Mouse (Mus musculus) forebrain, embryonic 10.5 days (tissue): ENCODE results near the gene Sept9. TPM values are rescaled to one million over a fixed set of nuclear protein-coding genes. Genes with fewer than 3 reads are reported as not detected.

Experiments used
- DNase-seq: peaks from one replicate; pipeline ENCODE4 v3.0.0-alpha.2; 2017; ENCODE audit warnings: low spot score; ENCODE audit errors: extremely low spot score
- H3K27ac ChIP-seq: fragments of 300-500 bp; sonication (generic); 2 replicates; pipeline ENCODE4 v1.5.1; 2016; ENCODE audit warnings: mild to moderate bottlenecking
- H3K27me3 ChIP-seq: fragments of 300-500 bp; sonication (generic); 2 replicates; pipeline ENCODE4 v1.6.1; 2016; ENCODE audit warnings: mild to moderate bottlenecking; ENCODE audit not compliant: poor library complexity, severe bottlenecking
- H3K36me3 ChIP-seq: fragments of 300-500 bp; sonication (generic); replicated peaks from 2 replicates; pipeline ENCODE4 v1.6.1; 2016; ENCODE audit warnings: mild to moderate bottlenecking, moderate library complexity
- H3K4me1 ChIP-seq: fragments of 300-500 bp; sonication (generic); 2 replicates; pipeline ENCODE4 v1.6.1; 2016
- H3K4me3 ChIP-seq: fragments of 300-500 bp; sonication (generic); 2 replicates; pipeline ENCODE4 v1.5.1; 2016; ENCODE audit warnings: mild to moderate bottlenecking, moderate library complexity
- H3K9me3 ChIP-seq: fragments of 300-500 bp; sonication (generic); 2 replicates; pipeline ENCODE4 v1.6.1; 2016; ENCODE audit warnings: mild to moderate bottlenecking, moderate library complexity
- WGBS: fragments of 180-500 bp; shearing (Covaris S2); methylation state at CpG from one replicate; pipeline ENCODE4 v1.1.7; 2016; 5-methylcytosine and 5-hydroxymethylcytosine counted together
- polyA plus RNA-seq: library from polyadenylated mRNA; unstranded; fragments of >200 nt; fragmentation: Nextera tagmentation; extraction: Ambion mirVana; gene quantifications from 2 replicates; pipeline ENCODE4 v1.2.1, GENCODE M21; 2016

Gene Sept9
- polyA plus RNA-seq, 1 experiment from 2014 or later: 206 TPM

DNA sequence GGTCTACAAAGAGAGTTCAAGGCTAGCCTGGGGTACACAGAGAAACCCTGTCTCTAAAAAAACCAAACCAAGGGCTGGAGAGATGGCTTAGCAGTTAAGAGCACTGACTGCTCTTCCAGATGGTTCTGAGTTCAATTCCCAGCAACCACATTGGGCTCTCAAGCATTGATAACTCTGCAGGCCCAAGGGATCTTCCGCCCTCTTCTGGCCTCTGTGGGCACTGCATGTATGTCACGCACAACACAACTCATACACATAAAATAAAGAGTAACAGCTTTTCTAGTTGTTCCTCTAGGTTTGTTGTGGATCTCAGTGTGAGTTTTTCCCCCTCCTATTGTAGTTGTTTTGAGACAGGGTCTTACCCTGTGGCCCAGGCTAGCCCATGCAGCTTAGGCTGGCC, 192.8 kb downstream of the Sept9 start:
- 82% methylated on average over 2 of the region's 2 CpGs for WGBS
- DNase-seq: no peak
- H3K27me3 ChIP-seq: peaks cover 66% of the 10 kb centered on the region
- no peaks in the 10 kb centered on the region for H3K9me3 ChIP-seq
- no peak overlapping the region for H3K27ac ChIP-seq
- H3K36me3 ChIP-seq: no peaks in the 10 kb centered on the region
- H3K4me1 ChIP-seq: peaks cover 57% of the 10 kb centered on the region
- no peak overlapping the region for H3K4me3 ChIP-seq

DNA sequence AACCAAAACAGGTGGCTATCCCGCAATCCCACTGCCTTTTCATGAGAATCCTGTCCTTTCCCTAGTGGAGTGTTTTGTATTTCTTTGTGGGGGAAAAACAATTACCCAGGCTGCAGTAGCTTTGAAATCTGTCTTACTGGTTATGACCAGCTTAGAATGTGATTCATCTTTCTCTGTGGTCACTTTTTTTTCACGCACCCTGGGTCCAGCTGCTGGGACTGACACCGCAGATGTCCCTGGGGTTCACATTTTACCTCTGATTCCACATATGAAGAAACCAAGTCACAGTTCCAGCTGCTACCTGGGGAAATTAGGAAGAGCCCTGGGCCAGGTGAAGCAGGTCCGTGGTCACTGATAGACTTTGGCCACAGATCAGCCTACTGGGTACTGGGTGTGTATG, 194.3 kb downstream of the Sept9 start:
- H3K4me1 ChIP-seq: peaks cover 68% of the 10 kb centered on the region

DNA sequence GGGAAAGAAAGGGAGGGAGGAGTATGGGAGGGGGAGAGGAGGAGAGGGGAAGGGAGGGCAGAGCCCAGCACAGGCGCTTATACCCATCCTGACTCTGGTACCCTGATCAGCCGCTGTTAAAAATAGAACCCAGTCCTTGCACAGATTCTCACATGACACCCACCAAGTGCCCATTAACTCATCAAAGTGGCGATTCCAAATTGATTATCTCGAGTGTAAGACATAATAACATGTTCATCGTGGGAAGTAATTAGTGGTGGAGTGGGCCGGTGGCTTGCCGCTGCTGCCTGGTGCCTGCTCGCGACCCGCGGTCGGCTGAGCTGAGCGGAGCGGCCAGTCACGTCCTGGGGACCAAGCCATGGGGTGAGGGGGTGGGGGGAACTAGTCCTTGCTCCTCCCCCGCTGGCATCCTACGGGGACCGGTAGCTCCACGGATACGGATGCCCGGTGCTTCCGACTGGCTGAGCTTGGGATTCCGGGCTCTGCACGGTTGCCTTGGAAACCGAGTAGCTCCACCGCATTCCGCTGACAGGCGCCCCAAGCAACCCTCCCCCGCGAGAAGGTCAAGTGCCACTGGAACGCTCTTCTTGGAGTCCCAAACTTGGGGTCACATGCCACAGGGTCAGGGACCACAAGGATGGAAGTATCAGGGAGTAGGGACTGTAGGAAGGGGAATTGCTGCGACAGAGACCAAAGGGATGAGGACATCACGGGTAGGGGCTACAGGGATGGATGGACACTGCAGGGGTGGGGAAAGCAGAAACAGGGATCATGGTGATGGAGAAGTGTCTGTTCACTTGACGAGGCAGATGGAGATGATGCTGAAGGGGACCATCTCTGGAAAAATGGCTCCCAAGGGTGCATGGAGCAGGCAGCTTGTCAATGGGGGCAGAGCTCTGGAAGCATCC, 195.0 kb downstream of the Sept9 start:
- WGBS: under 1% methylated on average over 34 of the region's 34 CpGs
- Histone ChIP-seq H3K27me3 (peaks cover 66% of the 10 kb centered on the region), H3K36me3 (no peaks in the 10 kb centered on the region), H3K4me1 (peaks cover 67% of the 10 kb centered on the region), H3K9me3 (no peaks in the 10 kb centered on the region), H3K27ac (peak overlapping the region; percentile 78), H3K4me3 (peak overlapping the region; percentile 55)
- peak; percentile 67 for DNase-seq

More for the DNA sequence above, 194.3 kb downstream of the Sept9 start:
- Histone ChIP-seq H3K9me3 (no peaks in the 10 kb centered on the region), H3K4me3 (peak overlapping the region; percentile 55), H3K27me3 (peaks cover 66% of the 10 kb centered on the region), H3K36me3 (no peaks in the 10 kb centered on the region), H3K27ac (0 out of 2 replicates have a peak overlapping the region, but pooled peaks have one; percentile 78)
- DNase-seq: no peak
- 71% methylated on average over 4 of the region's 4 CpGs for WGBS

DNA sequence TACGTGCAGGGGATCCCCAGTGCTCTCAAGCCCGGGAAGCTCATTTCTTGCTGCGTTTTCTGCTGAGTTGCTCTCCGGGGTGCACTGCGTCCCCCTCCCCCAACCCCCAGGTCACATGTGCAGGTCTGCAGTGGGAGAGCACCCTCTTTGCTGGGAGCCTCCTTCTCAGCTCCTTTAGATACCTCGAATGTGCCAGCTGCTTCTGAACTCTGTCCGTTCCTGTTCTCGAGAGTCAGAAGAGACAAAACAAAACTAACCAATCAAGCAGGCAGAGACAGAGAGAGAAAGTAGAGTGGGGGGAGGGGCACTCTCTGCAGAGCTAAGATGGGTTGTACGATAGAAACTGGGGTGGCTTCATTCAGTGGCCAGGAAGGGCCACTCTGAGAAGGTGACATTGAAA, 195.8 kb downstream of the Sept9 start:
- 4% methylated on average over 9 of the region's 9 CpGs for WGBS
- Histone ChIP-seq H3K4me1 (peaks cover 62% of the 10 kb centered on the region), H3K9me3 (no peaks in the 10 kb centered on the region), H3K27ac (peak overlapping the region; percentile 78), H3K27me3 (peaks cover 73% of the 10 kb centered on the region), H3K4me3 (peak overlapping the region; percentile 55), H3K36me3 (no peaks in the 10 kb centered on the region)
- no peak for DNase-seq

DNA sequence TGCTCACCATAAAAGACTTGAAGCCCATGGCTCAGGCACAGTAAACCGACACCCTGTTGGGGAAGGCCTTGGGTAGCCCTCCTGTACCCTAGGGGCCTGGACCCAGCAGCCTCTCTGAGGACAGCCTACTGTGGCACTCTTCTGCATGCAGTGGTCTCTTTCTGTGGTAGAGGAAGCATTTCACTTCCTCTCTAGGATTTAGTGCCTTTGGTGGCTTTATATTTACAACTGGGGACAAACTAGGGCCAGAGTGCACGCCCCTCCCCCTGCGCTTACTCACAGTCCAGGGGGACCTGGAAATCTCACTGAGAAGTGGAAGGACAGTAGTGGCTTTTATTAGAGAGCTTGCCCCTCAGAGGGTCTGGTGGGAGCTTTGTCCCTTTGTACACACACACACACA, 197.5 kb downstream of the Sept9 start:
- no peak for DNase-seq
- Histone ChIP-seq H3K36me3 (no peaks in the 10 kb centered on the region), H3K4me3 (no peak overlapping the region), H3K27me3 (peaks cover 76% of the 10 kb centered on the region), H3K4me1 (peaks cover 51% of the 10 kb centered on the region), H3K9me3 (peaks cover 3% of the 10 kb centered on the region), H3K27ac (no peak overlapping the region)
- 76% methylated on average over 3 of the region's 3 CpGs for WGBS

DNA sequence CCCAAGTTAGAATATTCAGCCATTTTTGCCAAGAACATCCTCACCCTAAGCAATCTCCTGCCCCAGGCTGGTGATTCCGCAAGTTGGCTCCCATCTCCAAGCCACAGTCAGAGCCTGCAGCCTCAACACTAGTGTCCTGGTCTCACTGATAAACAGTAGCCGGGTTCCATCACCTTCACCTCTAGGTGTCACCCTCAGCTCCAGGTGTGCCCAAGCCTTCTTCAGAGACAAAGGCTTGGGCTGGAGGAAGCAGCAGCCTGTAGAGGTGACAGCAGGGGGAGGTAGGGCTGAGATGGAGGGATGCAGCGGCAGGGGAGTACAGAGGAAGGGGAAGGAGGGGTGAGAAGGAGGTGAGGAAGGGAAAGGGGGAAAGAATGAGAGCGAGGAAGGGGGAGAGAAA, 198.3 kb downstream of the Sept9 start:
- DNase-seq: no peak
- Histone ChIP-seq H3K9me3 (peaks cover 10% of the 10 kb centered on the region), H3K36me3 (no peaks in the 10 kb centered on the region), H3K27me3 (peaks cover 80% of the 10 kb centered on the region), H3K27ac (0 out of 2 replicates have a peak overlapping the region, but pooled peaks have one; percentile 35), H3K4me3 (no peak overlapping the region), H3K4me1 (peaks cover 51% of the 10 kb centered on the region)
- 30% methylated on average over 4 of the region's 4 CpGs for WGBS

DNA sequence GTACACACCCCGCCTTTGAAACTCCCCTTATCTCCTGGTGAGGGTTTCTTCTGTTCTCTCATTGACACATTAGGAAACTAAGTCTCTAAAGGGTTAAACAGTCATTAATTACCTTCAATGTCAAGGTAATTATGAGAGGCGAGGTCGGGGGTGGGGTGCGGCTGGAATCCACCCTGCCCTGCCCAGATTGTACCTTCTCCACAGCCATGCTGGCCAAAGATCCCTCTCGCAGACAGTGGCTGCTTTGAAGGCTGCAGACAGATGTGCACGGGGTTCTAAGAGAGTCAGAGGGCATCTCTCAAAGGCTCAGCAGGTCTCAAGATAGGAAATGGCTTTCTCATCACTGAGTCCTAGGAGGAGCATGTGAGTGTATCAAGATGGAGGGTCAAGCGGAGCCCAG, 198.7 kb downstream of the Sept9 start:
- no peak for DNase-seq
- H3K36me3 ChIP-seq: no peaks in the 10 kb centered on the region
- H3K27ac ChIP-seq: 0 out of 2 replicates have a peak overlapping the region, but pooled peaks have one; percentile 35
- H3K4me1 ChIP-seq: peaks cover 51% of the 10 kb centered on the region
- H3K4me3 ChIP-seq: no peak overlapping the region
- peaks cover 10% of the 10 kb centered on the region for H3K9me3 ChIP-seq
- H3K27me3 ChIP-seq: peaks cover 80% of the 10 kb centered on the region
- 59% methylated on average over 7 of the region's 7 CpGs for WGBS

DNA sequence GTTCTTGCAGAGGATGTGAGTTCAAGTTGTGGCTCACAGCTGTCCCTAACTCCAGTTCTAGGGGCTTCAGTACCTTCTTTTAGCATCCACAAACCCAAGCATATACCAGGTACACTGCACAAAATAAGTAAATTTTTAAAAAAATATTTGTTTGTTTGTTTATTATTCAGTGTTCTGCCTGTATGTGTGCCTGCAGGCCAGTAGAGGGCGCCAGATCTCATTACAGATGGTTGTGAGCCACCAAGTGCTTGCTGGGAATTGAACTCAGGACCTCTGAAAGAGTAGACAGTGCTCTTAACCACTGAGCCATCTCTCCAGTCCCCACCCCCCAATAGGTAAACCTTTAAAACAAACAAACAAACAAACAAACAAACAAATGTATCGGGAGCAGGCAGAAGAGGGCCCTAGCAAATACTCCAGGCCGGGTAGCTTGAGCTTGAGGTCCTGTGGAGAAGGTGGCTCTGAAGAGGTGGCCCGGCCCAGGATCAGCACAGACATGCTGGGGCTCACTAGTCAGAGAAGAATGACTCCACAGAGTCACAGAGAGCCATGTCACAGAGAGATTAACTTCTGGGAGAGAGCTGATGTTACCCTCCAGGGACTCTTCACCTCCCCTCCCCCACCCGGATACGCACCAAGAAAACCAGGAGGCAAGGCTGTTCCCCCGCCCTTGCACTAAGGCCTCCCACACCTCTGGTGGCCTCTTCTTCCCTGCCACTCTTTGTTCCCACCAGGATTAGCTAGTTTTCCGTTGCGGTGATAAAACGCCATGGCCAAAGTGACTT, 202.3 kb downstream of the Sept9 start:
- 91% methylated on average over 10 of the region's 10 CpGs for WGBS

DNA sequence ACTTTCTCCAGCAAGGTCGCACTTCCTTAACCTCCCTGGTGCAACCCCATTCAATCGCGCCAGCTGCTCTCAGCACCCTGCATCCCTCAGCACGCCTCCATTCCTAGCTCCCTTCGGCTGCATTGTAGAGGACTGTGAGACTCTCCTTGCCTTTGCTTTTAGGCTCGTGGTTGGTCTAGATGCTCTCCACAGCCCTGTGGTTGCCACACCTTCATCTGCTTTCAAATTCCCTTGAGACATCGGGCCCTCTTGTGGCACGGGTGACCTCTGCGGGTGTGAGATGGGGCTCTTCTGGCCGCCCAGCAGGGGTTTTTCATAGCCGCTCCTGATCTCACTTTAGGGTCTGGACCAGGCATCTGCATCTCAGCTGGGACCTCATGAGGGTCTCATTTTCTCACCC, 203.1 kb downstream of the Sept9 start:
- no peak overlapping the region for H3K4me3 ChIP-seq
- H3K27ac ChIP-seq: no peak overlapping the region
- peaks cover 10% of the 10 kb centered on the region for H3K9me3 ChIP-seq
- H3K36me3 ChIP-seq: no peaks in the 10 kb centered on the region
- DNase-seq: no peak
- peaks cover 57% of the 10 kb centered on the region for H3K4me1 ChIP-seq
- H3K27me3 ChIP-seq: peaks cover 76% of the 10 kb centered on the region
- 94% methylated on average over 11 of the region's 11 CpGs for WGBS

More for the DNA sequence above, 202.3 kb downstream of the Sept9 start:
- Histone ChIP-seq H3K27me3 (peaks cover 80% of the 10 kb centered on the region), H3K9me3 (peaks cover 10% of the 10 kb centered on the region), H3K4me3 (no peak overlapping the region), H3K4me1 (peaks cover 56% of the 10 kb centered on the region), H3K27ac (no peak overlapping the region), H3K36me3 (no peaks in the 10 kb centered on the region)
- no peak for DNase-seq

DNA sequence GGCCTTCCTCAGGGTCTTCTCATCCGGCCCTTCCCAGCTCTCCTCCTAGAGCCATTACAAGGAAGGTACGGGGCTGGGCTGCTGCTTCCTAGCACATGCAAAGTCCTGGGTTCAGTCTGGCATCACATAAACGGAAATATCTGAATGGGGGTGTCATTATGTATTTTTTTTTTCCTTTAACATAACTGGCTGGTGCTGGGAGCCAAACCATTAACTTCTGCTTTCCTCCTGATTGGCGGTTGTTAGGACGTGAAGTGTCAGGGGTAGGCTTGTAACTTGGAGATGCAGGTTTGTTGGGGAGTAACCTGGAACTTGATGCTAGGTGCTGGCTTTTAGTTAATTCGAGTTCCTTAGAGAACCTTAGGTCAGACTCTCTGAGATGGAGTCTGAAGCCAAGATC, 203.6 kb downstream of the Sept9 start:
- no peaks in the 10 kb centered on the region for H3K36me3 ChIP-seq
- H3K9me3 ChIP-seq: peaks cover 10% of the 10 kb centered on the region
- DNase-seq: no peak
- H3K4me3 ChIP-seq: no peak overlapping the region
- H3K27me3 ChIP-seq: peaks cover 70% of the 10 kb centered on the region
- WGBS: 94% methylated on average over 6 of the region's 6 CpGs
- peaks cover 57% of the 10 kb centered on the region for H3K4me1 ChIP-seq
- no peak overlapping the region for H3K27ac ChIP-seq

DNA sequence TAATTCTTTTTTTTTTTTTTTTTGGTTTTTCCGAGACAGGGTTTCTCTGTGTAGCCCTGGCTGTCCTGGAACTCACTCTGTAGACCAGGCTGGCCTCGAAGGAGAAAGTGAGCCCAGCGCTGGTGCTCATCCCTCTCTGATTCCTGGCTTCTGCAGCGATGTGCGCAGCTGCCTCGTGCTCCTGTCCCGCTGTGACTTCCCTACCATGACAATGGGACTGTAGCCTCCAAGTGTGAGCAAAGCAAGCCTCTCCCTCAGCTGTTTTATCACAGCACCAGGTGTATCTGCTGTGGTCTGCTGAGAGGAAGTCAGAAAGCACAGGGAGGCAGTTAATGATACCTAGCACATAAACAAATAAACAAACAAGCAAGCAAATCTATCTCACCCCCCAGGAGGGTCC, 204.3 kb downstream of the Sept9 start:
- peaks cover 10% of the 10 kb centered on the region for H3K9me3 ChIP-seq
- peak overlapping the region; percentile 78 for H3K27ac ChIP-seq
- WGBS: 32% methylated on average over 7 of the region's 7 CpGs
- no peak for DNase-seq
- H3K4me1 ChIP-seq: peaks cover 57% of the 10 kb centered on the region
- H3K27me3 ChIP-seq: peaks cover 70% of the 10 kb centered on the region
- H3K4me3 ChIP-seq: no peak overlapping the region
- H3K36me3 ChIP-seq: no peaks in the 10 kb centered on the region

DNA sequence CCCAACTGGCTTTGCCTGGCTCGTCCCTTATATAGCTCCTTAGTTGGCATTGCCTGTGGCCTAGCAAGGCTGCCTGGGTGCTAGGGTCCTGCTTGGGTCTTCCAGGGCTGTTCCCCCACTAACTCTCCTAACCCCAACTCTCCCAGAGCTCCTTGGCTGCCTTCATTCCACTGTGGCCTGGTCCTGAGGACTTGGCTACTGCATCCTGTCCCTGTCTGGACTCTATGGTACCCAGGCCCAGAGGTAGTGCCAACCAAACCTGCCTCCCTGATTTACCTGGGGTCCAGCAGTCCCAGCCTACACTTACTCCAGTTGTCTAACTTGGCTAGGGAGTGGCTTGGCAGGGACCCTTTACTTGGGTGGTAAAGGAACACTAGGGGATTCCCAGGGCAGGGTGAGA, 207.2 kb downstream of the Sept9 start:
- Histone ChIP-seq H3K4me1 (peaks cover 68% of the 10 kb centered on the region), H3K4me3 (peak overlapping the region; percentile 53)
- DNase-seq: no peak

DNA sequence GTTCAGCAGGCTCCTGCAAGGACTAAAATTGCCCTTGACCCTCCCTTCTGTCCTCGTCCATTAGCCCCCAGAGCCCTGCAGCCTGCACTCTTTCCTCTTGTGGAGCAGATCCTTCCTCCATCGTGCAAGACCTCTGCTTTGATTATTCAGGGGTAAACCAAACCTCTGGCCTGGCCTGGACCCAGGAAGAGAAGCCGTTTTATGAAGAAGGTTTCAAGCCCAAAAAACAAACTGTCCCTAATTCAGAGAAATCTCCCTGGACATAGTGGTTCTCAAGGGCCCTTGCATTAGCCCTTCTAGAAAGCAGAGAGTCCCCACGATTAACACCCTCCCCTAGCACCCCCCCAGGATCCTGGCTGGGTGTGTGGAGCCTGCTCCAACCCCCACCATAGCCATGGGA, 207.7 kb downstream of the Sept9 start:
- Histone ChIP-seq H3K4me1 (peaks cover 69% of the 10 kb centered on the region), H3K27me3 (peaks cover 81% of the 10 kb centered on the region), H3K9me3 (peaks cover 16% of the 10 kb centered on the region; the same call in 1 of the 2 replicates), H3K4me3 (peak overlapping the region; percentile 53), H3K36me3 (no peaks in the 10 kb centered on the region), H3K27ac (peak overlapping the region; percentile 93)
- WGBS: 10% methylated on average over 4 of the region's 4 CpGs
- DNase-seq: no peak

More for the DNA sequence above, 207.2 kb downstream of the Sept9 start:
- H3K9me3 ChIP-seq: peaks cover 17% of the 10 kb centered on the region
- no peaks in the 10 kb centered on the region for H3K36me3 ChIP-seq
- H3K27me3 ChIP-seq: peaks cover 76% of the 10 kb centered on the region
- WGBS: 62% methylated on average over 1 of the region's 1 CpGs
- H3K27ac ChIP-seq: peak overlapping the region; percentile 93
